Mouse (Mus musculus): ENCODE measurements around the gene Hist1h4m. TPM values are rescaled to one million over a fixed set of nuclear protein-coding genes. Genes with fewer than 3 reads are reported as not detected.
"Not testable (repeated sequence)": the region's sequence is repeated elsewhere in the genome, so short reads cannot be mapped to it uniquely, and the experiment has no call there.

Hist1h4m gene
- total and polyA plus RNA-seq, 3 experiments: 1.6 to 18.2 (median 12.8) TPM

DNA sequence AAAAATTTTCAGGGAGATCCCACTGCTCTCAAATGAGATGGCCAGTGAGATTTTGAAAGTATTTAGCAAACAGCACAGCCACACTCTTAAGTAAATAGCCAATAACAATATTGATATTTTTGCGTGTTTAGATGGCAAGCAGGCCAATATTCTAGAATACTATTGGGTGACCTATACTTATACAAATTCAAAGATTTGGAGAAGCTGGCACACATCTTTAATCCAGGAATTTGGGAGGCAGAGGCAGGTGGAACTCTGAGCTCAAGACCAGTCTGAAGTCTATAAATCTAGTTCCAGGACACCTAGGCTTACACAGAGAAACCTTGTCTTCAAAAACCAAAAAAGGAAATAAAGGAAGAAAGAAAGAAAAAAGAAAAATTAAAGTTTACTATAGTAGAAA, 29.9 kb upstream of the Hist1h4m start:
- H3K9me3 ChIP-seq (replicated peaks; ENCODE audit: low read length): no peaks in the 10 kb centered on the region
- no peaks in the 10 kb centered on the region for H3K27me3 ChIP-seq (replicated peaks)
- peak; percentile 28 for DNase-seq (ENCODE audit: extremely low read depth)
- H3K36me3 ChIP-seq (replicated peaks in 1 of 2; ENCODE audit: control insufficient read depth in 1 of 2, insufficient read depth in 1 of 2, low read length in 1 of 2): no peaks in the 10 kb centered on the region
- H3K4me2 ChIP-seq (ENCODE audit: insufficient read depth, low read depth, poor library complexity, severe bottlenecking): no peak overlapping the region
- TF ChIP-seq MEF2A (IDR thresholded peaks at IDR 0.05; ENCODE audit: borderline replicate concordance, low read depth, low read length) (no peak), MYC (IDR thresholded peaks at IDR 0.05; ENCODE audit: low read depth, low read length) (no peak), IRF4 (IDR thresholded peaks at IDR 0.05; ENCODE audit: low read depth, low read length) (no peak), MAFK (IDR thresholded peaks at IDR 0.05; ENCODE audit: insufficient replicate concordance, low read length) (no peak), JUND (conservative IDR thresholded peaks at IDR 0.05; ENCODE audit: low read depth, low read length) (no peak), USF2 (conservative IDR thresholded peaks at IDR 0.05; ENCODE audit: low read depth, low read length) (no peak), ZMIZ1 (IDR thresholded peaks at IDR 0.05; ENCODE audit: low read depth, low read length) (no peak), NELFE (IDR thresholded peaks at IDR 0.05; ENCODE audit: low read depth, low read length) (no peak), CHD1 (IDR thresholded peaks at IDR 0.05; ENCODE audit: low read depth, low read length) (no peak), RAD21 (IDR thresholded peaks at IDR 0.05; ENCODE audit: low read depth, low read length) (no peak), HCFC1 (IDR thresholded peaks at IDR 0.05; ENCODE audit: low read depth, low read length) (no peak), GABPA (IDR thresholded peaks at IDR 0.05; ENCODE audit: insufficient replicate concordance, low read depth, low read length) (no peak), PAX5 (IDR thresholded peaks at IDR 0.05; ENCODE audit: low read length) (no peak), E2F4 (IDR thresholded peaks at IDR 0.05; ENCODE audit: insufficient replicate concordance, low read depth, low read length) (no peak), KAT2A (IDR thresholded peaks at IDR 0.05; ENCODE audit: insufficient replicate concordance, low read length) (no peak), CTCF (conservative IDR thresholded peaks at IDR 0.05 in 1 of 2, IDR thresholded peaks at IDR 0.05 in 1 of 2; ENCODE audit: low read depth in 2 of 2, low read length in 2 of 2) (no peak), TCF12 (IDR thresholded peaks at IDR 0.05; ENCODE audit: low read depth, low read length) (no peak), MAZ (IDR thresholded peaks at IDR 0.05; ENCODE audit: low read depth, low read length) (no peak)
- H3K4me1 ChIP-seq (ENCODE audit: control insufficient read depth in 1 of 2, insufficient read depth in 2 of 2): peaks cover 4 to 36% of the 10 kb centered on the region in 2 experiments; a peak in 3 of 4 replicates
- in situ Hi-C loops (cut with MboI; ENCODE audit: low pct_ligation_motif_present, low pct_unique_long_range_greater_than_20kb, low sequenced_read_pairs): no loop called here
- H3K27ac ChIP-seq (ENCODE audit: insufficient read depth, low read depth): no peak overlapping the region
- dilution Hi-C loops (cut with MboI; ENCODE audit: extremely low pct_ligation_motif_present, extremely low pct_unique_long_range_greater_than_20kb, low sequenced_read_pairs): no loop called here
- H3K9ac ChIP-seq (ENCODE audit: insufficient read depth, low read depth): no peak overlapping the region; the same call in 1 of the 2 replicates
- no peak overlapping the region for H3K4me3 ChIP-seq (replicated peaks in 1 of 3; ENCODE audit: low read depth in 2 of 3, low read length in 2 of 3, poor library complexity in 1 of 3)
- no peaks in the 10 kb centered on the region; the same call in 1 of the 2 replicates for H3K79me2 ChIP-seq (replicated peaks; ENCODE audit: control insufficient read depth, extremely low read depth, insufficient read depth, poor library complexity, severe bottlenecking)

DNA sequence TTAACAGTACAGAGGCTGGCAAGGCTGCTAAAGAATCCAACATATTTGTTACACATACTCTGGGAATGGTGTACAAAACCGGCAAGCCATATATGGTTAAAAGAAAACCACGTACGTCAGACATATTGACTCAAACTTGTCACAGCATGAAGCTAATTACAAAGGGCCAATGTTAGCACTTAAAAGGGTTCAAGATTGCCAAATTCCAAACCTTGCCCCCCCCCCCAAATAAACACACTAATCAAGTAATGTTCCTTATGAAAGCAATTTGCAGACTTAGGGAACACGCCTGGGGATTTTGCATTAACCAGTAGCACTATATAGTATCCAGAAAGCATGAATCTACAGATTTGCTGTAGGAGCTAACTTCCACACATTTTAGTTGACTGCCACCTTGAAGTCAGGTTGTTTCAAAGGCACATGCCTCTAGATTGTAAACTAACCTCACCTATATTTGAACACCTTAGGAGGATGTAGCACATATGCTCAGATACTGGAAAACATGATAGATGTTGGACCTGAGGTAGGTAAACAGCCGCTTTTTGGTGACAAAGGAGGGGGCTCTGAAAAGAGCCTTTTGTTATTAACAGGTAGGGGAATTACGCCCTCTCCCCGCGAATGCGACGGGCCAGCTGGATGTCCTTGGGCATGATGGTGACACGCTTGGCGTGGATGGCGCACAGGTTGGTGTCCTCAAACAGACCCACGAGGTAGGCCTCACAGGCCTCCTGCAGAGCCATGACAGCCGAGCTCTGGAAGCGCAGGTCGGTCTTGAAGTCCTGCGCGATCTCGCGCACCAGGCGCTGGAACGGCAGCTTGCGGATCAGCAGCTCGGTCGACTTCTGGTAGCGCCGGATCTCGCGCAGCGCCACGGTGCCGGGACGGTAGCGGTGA, 28.9 kb upstream of the Hist1h4m start:
- peaks cover 0 to 30% of the 10 kb centered on the region in 2 experiments; a peak in 3 of 4 replicates for H3K4me1 ChIP-seq (ENCODE audit: control insufficient read depth in 1 of 2, insufficient read depth in 2 of 2)
- H3K4me3 ChIP-seq (replicated peaks in 1 of 3; ENCODE audit: low read depth in 2 of 3, low read length in 2 of 3, poor library complexity in 1 of 3): peak overlapping the region; percentile 2 to 59 (median 43)
- H3K27me3 ChIP-seq (replicated peaks); H3K79me2 ChIP-seq (replicated peaks; ENCODE audit: control insufficient read depth, extremely low read depth, insufficient read depth, poor library complexity, severe bottlenecking); dilution Hi-C loops (cut with MboI; ENCODE audit: extremely low pct_ligation_motif_present, extremely low pct_unique_long_range_greater_than_20kb, low sequenced_read_pairs); H3K36me3 ChIP-seq (replicated peaks in 1 of 2; ENCODE audit: control insufficient read depth in 1 of 2, insufficient read depth in 1 of 2, low read length in 1 of 2); H3K9me3 ChIP-seq (replicated peaks; ENCODE audit: low read length); in situ Hi-C loops (cut with MboI; ENCODE audit: low pct_ligation_motif_present, low pct_unique_long_range_greater_than_20kb, low sequenced_read_pairs): not testable (repeated sequence)
- TF ChIP-seq MAFK (IDR thresholded peaks at IDR 0.05; ENCODE audit: insufficient replicate concordance, low read length) (0 out of 2 replicates have a peak, but pooled peaks have one; percentile 34), NRF1 (IDR thresholded peaks at IDR 0.05; ENCODE audit: low read depth, low read length) (0 out of 2 replicates have a peak, but pooled peaks have one; percentile 19), UBTF (IDR thresholded peaks at IDR 0.05; ENCODE audit: low read depth, low read length) (peak; percentile 83; the same call in 1 of the 2 replicates), TCF12 (IDR thresholded peaks at IDR 0.05; ENCODE audit: low read depth, low read length) (peak; percentile 66; the same call in 1 of the 2 replicates), ZMIZ1 (IDR thresholded peaks at IDR 0.05; ENCODE audit: low read depth, low read length) (peak; percentile 99), SIN3A (IDR thresholded peaks at IDR 0.05; ENCODE audit: low read length) (peak; percentile 77; the same call in 1 of the 2 replicates), MAZ (IDR thresholded peaks at IDR 0.05; ENCODE audit: low read depth, low read length) (peak; percentile 38; the same call in 1 of the 2 replicates), MEF2A (IDR thresholded peaks at IDR 0.05; ENCODE audit: borderline replicate concordance, low read depth, low read length) (0 out of 2 replicates have a peak, but pooled peaks have one; percentile 15), TBP (conservative IDR thresholded peaks at IDR 0.05; ENCODE audit: low read depth, low read length) (0 out of 2 replicates have a peak, but pooled peaks have one; percentile 19), HCFC1 (IDR thresholded peaks at IDR 0.05; ENCODE audit: low read depth, low read length) (peak; percentile 56), RCOR1 (conservative IDR thresholded peaks at IDR 0.05; ENCODE audit: low read depth, low read length) (peak; percentile 56; the same call in 1 of the 2 replicates), POLR2A (IDR thresholded peaks at IDR 0.05; ENCODE audit: low read depth, low read length) (peak; percentile 97), NELFE (IDR thresholded peaks at IDR 0.05; ENCODE audit: low read depth, low read length) (peak; percentile 99; the same call in 1 of the 2 replicates), CHD1 (IDR thresholded peaks at IDR 0.05; ENCODE audit: low read depth, low read length) (peak; percentile 41; the same call in 1 of the 2 replicates), BHLHE40 (IDR thresholded peaks at IDR 0.05; ENCODE audit: low read depth, low read length) (peak; percentile 55; the same call in 1 of the 2 replicates), POLR2AphosphoS2 (IDR thresholded peaks at IDR 0.05; ENCODE audit: low read depth, low read length) (peak; percentile 100)
- H3K27ac ChIP-seq (ENCODE audit: insufficient read depth, low read depth): peak overlapping the region; percentile 94
- peak overlapping the region; percentile 83 for H3K9ac ChIP-seq (ENCODE audit: insufficient read depth, low read depth)
- peak overlapping the region; percentile 71 for H3K4me2 ChIP-seq (ENCODE audit: insufficient read depth, low read depth, poor library complexity, severe bottlenecking)
- DNase-seq (ENCODE audit: extremely low read depth): peak; percentile 76
